Mouse (Mus musculus): ENCODE results near the gene Ttll10.

- TF ChIP-seq POLR2A (IDR thresholded peaks at IDR 0.05; ENCODE audit: borderline replicate concordance, extremely low read depth, low read depth, low read length) (no peak), CTCF (IDR thresholded peaks at IDR 0.05; ENCODE audit: insufficient read depth, low read length) (no peak)
Observed at GRCm38 (mm10) chr4:156021942-156022419, 37.2 kb downstream of the Ttll10 start.

All from lung, adult 2 months (tissue).